Mouse (Mus musculus) frontal cortex, adult (tissue): Measurements from ENCODE around the gene Rcor2.

ENCODE experiments used
- ATAC-seq: cut with Nextera tagmentation; 2 replicates; pipeline ENCODE4 v1.9.2; 2017; ENCODE audit warnings: mild to moderate bottlenecking, moderate library complexity, mixed read lengths; ENCODE audit not compliant: low TSS enrichment

Gene Rcor2

DNA sequence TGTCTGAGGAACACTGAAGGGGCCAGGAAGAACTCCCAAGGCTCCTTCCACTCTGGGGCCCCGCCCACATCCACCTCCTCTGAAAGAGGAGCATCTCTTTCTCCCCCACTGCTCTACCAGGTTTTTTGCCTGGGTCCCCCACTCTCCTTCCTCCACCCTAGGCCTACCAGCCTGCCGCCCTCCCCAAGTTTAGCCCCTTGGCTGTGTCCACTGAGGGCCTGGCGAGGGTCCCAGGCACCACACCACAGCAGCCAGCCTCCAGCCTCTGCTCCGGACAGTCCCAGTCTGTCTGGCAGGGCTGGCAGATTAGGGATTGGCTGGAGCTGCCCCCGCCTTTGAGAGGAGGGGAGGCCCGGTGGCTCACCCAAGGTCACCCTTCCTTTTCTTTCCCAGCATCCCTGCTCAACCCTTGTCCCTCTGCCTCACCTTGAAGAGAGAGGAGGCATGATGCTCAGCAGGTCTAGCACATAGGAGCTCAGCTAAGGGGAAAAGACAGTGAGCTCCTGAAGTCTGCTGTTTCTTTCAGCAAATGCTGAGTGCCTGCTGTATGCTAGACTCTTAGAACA is 2.3 kb upstream of the Rcor2 start:
- no peak for ATAC-seq

- no peak for ATAC-seq
These were observed 1.5 kb upstream of the Rcor2 start for GRCm38 (mm10) chr19:7265478-7266191.

DNA sequence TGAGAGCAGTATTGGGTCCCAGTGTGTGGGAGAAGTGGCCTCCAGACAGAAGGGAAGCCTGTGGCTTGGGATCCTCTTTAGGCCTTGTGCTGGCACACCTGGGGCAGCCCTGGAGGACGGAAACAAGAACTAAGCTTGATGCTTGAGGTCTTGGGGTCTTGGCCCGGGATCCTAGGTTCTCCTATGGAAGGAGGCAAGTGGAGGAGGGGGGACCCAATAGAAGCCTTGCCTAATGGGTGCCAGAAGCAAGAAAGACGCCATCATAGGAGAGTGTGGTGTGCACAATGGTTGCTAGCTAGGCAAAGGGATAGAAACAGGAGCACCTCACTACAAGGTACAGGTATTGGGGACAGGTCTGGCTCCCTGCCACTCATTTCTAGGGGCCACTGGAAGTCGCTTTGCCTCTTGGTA is 699 bp upstream of the Rcor2 start:
- no peak for ATAC-seq

DNA sequence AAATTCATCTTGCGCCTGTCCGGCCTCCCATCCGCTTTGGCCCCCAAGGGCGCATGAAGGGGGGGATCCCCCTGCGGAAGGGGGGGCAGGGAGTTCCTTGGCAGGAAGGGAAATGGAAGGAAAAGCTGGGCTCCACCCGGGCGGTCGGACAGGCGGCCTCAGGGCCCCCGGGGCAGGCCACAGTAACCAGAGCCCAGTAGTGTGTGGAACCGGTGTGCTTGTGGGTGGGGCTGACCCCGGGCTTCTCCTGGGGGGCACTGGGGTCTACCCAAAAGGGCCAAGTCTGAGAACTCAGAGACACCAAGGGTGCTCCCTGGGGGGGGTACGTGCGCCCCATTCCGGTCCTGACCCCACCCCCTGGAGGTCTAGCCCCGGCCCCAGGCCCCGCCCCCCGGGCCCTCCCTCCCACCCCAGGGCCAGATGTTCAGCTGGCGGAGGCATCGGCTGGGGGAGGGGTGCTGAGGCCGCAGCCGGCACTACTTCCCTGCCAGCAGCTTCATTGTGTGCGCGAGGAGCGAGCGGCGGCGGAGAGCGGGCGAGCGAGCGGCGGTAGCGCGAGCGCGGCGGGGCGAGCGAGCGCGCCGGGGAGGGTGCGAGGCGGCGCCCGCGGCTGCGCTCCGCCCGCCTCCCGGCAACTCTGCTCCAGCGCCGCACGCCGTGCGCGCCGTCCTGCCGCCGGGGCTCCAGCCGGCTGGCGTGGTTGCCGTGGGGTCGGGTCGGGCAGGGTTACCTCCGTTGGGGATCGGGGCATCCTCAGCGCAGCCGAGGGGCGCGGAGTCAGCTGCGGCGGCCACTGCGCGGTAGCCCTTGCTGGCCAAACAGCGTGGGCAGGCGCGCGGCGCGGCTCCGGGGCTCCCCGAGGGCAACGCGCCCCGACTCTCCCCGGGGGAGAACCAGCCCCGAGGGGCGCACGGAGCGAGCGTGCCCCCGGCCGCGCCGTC is 926 bp downstream of the Rcor2 start:
- peak; percentile 48; the same call in 1 of the 2 replicates for ATAC-seq

GRCm38 (mm10) chr19:7268722-7269090 is 1.6 kb downstream of the Rcor2 start:
- ATAC-seq, result 0 out of 2 replicates have a peak, but pooled peaks have one; percentile 6

DNA sequence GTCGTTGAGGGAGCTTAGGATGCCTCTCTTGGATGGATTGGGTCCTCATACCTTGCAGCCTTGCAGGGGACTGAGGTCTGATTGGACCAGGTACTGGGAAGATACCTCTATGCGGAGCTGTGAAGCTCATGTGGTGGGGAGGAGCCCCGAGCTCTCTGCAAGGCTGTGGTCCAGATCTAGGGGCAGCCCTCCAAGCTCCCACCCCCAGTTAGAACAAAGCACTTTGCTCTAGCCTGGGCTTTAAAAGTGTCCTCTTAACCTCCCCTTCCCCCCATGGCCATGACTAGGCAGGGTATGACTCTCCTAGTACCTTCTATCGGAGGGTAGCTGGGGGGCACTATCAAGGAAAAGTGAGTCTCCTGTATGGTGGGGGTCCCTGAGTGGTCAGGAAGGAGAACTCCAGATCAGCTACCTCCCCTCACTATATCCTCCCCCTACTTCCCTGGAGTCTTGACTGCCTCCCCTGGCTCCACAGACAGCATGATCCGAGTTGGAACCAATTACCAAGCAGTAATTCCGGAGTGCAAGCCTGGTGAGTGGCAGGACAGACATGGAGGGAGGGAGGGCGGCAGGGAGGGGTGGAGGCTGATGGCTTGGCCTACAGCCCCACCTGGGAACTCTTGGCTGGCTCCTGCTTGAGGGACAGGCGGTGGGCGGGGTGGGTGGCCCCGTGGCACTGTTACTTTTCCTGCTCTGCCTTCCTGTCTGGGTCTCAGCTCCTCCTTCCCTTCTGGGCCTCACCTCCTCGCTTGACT is 2.3 kb downstream of the Rcor2 start:
- no peak for ATAC-seq

- ATAC-seq, result no peak
These were observed 6.4 kb downstream of the Rcor2 start for GRCm38 (mm10) chr19:7273486-7273885.

- ATAC-seq, result peak; percentile 11; the same call in 1 of the 2 replicates
These were observed 7.3 kb downstream of the Rcor2 start for GRCm38 (mm10) chr19:7274326-7274990.

- no peak for ATAC-seq
These were observed 8.1 kb downstream of the Rcor2 start for GRCm38 (mm10) chr19:7275131-7275789.

- ATAC-seq, result no peak
These were observed 9.0 kb downstream of the Rcor2 start for GRCm38 (mm10) chr19:7276053-7276659.

GRCm38 (mm10) chr19:7276796-7277195 is 9.7 kb downstream of the Rcor2 start:
- ATAC-seq, result no peak

GRCm38 (mm10) chr19:7278200-7278906 is 11.2 kb downstream of the Rcor2 start:
- ATAC-seq, result no peak

DNA sequence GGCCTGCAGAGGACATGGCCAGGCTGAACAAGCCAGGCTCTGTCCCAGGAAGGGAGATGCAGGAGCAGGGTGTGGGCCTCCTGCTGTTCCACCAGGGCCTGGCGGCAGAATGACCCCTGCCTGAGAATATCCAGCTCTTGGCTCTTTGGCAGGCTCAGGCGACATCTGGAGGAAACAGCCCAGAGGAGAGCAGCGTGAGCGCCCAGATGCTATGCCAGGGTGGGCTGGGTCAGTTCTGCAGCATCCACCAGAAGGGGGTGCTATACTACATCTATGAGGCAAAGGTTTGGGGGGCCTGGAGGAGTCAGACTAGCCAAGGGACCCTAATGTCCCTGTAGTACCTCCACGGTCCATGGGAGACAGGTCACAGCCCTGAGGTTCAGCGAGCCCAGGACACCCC is 12.0 kb downstream of the Rcor2 start:
- ATAC-seq, result no peak

DNA sequence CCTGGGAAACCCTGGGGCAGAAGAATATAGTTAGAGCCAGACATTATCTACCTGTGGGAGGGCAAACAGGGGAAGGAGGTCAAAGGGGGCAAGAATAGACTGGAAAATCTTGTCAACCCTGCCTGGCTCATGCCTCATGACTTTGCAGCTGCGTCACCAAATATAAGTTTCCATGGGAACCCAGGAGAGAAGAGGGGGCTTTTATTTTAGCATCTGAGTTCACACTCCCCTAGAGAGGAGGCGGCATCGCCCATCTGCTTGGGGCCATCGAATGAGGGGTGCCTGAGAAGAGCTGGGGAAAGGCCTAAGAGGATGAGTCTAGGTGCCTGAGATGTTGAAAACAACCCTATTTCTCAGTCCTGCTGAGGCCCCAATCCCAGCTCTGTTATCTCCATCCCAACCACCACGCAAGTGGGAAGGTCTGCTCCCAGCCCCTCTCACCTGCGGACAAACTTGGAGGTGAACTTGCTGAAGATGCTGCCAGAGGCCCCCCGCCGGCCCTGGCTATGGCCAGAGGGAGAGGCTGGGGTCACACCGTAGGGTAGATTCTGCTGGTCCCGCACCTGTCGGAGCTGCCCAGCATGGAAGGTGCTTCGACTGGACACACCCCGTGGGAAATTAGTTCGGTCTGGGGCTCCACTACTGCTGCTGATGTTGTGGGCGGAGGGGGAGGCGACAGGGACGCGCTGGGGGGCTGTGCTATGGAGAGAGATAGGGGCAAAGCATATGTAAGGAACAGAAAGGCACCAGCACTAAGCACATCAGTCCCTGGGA is 13.6 kb downstream of the Rcor2 start:
- peak; percentile 75 for ATAC-seq

DNA sequence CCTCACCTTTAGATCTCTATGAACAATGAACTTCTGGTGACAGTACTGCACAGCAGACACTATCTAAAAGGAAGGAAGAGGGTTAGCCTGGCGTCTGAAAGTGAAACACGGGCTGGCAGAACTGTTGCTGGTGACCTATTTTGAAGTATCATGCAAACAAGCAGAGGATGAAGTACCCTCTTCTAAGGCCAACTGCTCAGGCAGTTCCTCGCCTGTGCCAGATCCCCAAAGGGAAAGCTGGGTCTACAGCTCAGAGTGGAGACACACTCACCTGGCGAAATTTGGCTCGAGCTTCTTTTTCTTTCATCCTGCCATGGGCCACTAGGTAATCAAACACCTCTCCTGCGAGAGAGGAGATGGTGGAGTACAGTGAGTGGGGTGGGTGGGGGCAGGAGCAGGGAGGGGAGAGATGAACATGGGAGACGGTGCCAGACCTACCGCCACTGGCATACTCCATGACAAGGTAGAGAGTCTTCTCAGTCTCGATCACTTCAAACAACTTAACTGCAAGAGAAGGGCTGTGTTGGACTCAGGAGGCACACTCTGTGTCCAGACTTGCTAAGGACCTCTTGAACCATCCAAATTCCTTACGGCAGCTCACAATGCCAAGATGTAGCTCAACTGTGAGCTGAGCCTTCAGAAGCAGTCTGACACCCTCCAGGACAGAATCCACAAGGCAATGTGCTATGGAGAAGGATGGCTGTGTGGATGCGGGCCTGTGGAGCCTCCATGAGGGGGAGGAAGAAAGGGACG is 19.6 kb downstream of the Rcor2 start:
- no peak for ATAC-seq

DNA sequence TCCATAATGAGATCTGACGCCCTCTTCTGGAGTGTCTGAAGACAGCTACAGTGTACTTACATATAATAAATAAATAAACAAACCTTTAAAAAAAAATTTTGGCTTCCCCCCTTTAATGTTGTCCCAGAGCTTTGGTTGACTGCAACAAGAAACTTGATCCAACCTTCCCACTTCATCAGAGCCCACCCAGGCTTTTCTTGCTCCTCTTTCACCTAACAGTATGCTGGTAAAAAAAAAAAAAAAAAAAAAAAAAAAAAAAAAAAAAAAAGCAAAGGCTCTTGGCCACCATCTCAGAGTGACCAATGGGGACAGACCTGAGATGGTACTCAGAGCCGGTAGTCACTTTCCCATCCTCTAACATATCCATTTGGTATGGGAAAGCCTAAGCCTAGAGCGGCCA is 21.2 kb downstream of the Rcor2 start:
- no peak for ATAC-seq

GRCm38 (mm10) chr19:7289767-7290166 is 22.6 kb downstream of the Rcor2 start:
- ATAC-seq, result no peak
